Mouse (Mus musculus): ENCODE data around the gene Zscan20. TPM values are rescaled to one million over a fixed set of nuclear protein-coding genes. Genes with fewer than 3 reads are reported as not detected.
A peak's percentile ranks its signal among the peaks of the same experiment; 100 is the strongest.
"Not testable (repeated sequence)": the region's sequence is repeated elsewhere in the genome, so short reads cannot be mapped to it uniquely, and the experiment has no call there.

The Zscan20 gene
- polyA plus RNA-seq, 1 experiment from 2014 or later = 0.87 TPM

- WGBS = 58% methylated on average over 4 of the region's 4 CpGs
- H3K4me3 ChIP-seq (ENCODE audit: low read depth, low read length) = no peak overlapping the region
- peaks cover 3% of the 10 kb centered on the region; the same call in 1 of the 2 replicates for H3K36me3 ChIP-seq (ENCODE audit: control insufficient read depth, insufficient read depth)
- H3K27me3 ChIP-seq (replicated peaks; ENCODE audit: control insufficient read depth, insufficient read depth, low read length) = no peaks in the 10 kb centered on the region
- H3K4me2 ChIP-seq (replicated peaks; ENCODE audit: low read depth) = no peak overlapping the region
- no peak overlapping the region for H3K9ac ChIP-seq (ENCODE audit: low read depth, low read length)
- no peak overlapping the region for H3K27ac ChIP-seq (ENCODE audit: low read depth, low read length)
- H3K9me3 ChIP-seq (ENCODE audit: control insufficient read depth) = 0 out of 2 replicates have a peak, but pooled peaks cover 5% of the 10 kb centered on the region
- TF ChIP-seq CTCF (IDR thresholded peaks at IDR 0.05; ENCODE audit: low read depth) = peak; percentile 82
- no peak for ATAC-seq
- H3K4me1 ChIP-seq (replicated peaks; ENCODE audit: control insufficient read depth, insufficient read depth, low read length) = no peaks in the 10 kb centered on the region
These were observed 30.7 kb downstream of the Zscan20 start for GRCm38 (mm10) chr4:128579182-128579581.

GRCm38 (mm10) chr4:128575811-128576210 is 34.1 kb downstream of the Zscan20 start:
- no peaks in the 10 kb centered on the region; the same call in 1 of the 2 replicates for H3K36me3 ChIP-seq (ENCODE audit: control insufficient read depth, insufficient read depth)
- no peak for TF ChIP-seq CTCF (IDR thresholded peaks at IDR 0.05; ENCODE audit: low read depth)
- 85% methylated on average over 4 of the region's 4 CpGs for whole genome bisulfite sequencing
- H3K27me3 ChIP-seq (replicated peaks; ENCODE audit: control insufficient read depth, insufficient read depth, low read length) = no peaks in the 10 kb centered on the region
- H3K9me3 ChIP-seq (ENCODE audit: control insufficient read depth) = no peaks in the 10 kb centered on the region
- no peak overlapping the region for H3K4me2 ChIP-seq (replicated peaks; ENCODE audit: low read depth)
- ATAC-seq = no peak
- H3K4me3 ChIP-seq (ENCODE audit: low read depth, low read length) = no peak overlapping the region
- no peak overlapping the region for H3K27ac ChIP-seq (ENCODE audit: low read depth, low read length)
- no peaks in the 10 kb centered on the region for H3K4me1 ChIP-seq (replicated peaks; ENCODE audit: control insufficient read depth, insufficient read depth, low read length)
- no peak overlapping the region for H3K9ac ChIP-seq (ENCODE audit: low read depth, low read length)

GRCm38 (mm10) chr4:128560327-128560726 is 49.6 kb downstream of the Zscan20 start:
- peak; percentile 50 for TF ChIP-seq CTCF (IDR thresholded peaks at IDR 0.05; ENCODE audit: low read depth)
- no peak overlapping the region for H3K4me3 ChIP-seq (ENCODE audit: low read depth, low read length)
- 81% methylated on average over 3 of the region's 3 CpGs for WGBS
- H3K36me3 ChIP-seq (ENCODE audit: control insufficient read depth, insufficient read depth) = no peaks in the 10 kb centered on the region
- ATAC-seq = no peak
- H3K9ac ChIP-seq (ENCODE audit: low read depth, low read length) = no peak overlapping the region
- no peaks in the 10 kb centered on the region for H3K4me1 ChIP-seq (replicated peaks; ENCODE audit: control insufficient read depth, insufficient read depth, low read length)
- no peak overlapping the region for H3K27ac ChIP-seq (ENCODE audit: low read depth, low read length)
- no peaks in the 10 kb centered on the region for H3K27me3 ChIP-seq (replicated peaks; ENCODE audit: control insufficient read depth, insufficient read depth, low read length)
- H3K9me3 ChIP-seq (ENCODE audit: control insufficient read depth) = no peaks in the 10 kb centered on the region
- H3K4me2 ChIP-seq (replicated peaks; ENCODE audit: low read depth) = no peak overlapping the region

GRCm38 (mm10) chr4:128554198-128554597 is 55.7 kb downstream of the Zscan20 start:
- Histone ChIP-seq H3K4me2 (replicated peaks; ENCODE audit: low read depth) (no peak overlapping the region), H3K27me3 (replicated peaks; ENCODE audit: control insufficient read depth, insufficient read depth, low read length) (no peaks in the 10 kb centered on the region), H3K4me1 (replicated peaks; ENCODE audit: control insufficient read depth, insufficient read depth, low read length) (no peaks in the 10 kb centered on the region), H3K27ac (ENCODE audit: low read depth, low read length) (no peak overlapping the region), H3K9ac (ENCODE audit: low read depth, low read length) (no peak overlapping the region), H3K9me3 (ENCODE audit: control insufficient read depth) (no peaks in the 10 kb centered on the region), H3K36me3 (ENCODE audit: control insufficient read depth, insufficient read depth) (no peaks in the 10 kb centered on the region), H3K4me3 (ENCODE audit: low read depth, low read length) (no peak overlapping the region)
- no peak for TF ChIP-seq CTCF (IDR thresholded peaks at IDR 0.05; ENCODE audit: low read depth)
- 86% methylated on average over 2 of the region's 2 CpGs for WGBS
- no peak for ATAC-seq

- H3K27me3 ChIP-seq (replicated peaks; ENCODE audit: control insufficient read depth, insufficient read depth, low read length) = no peaks in the 10 kb centered on the region
- H3K4me1 ChIP-seq (replicated peaks; ENCODE audit: control insufficient read depth, insufficient read depth, low read length) = no peaks in the 10 kb centered on the region
- no peaks in the 10 kb centered on the region for H3K9me3 ChIP-seq (ENCODE audit: control insufficient read depth)
- H3K4me2 ChIP-seq (replicated peaks; ENCODE audit: low read depth) = no peak overlapping the region
- ATAC-seq = no peak
- H3K4me3 ChIP-seq (ENCODE audit: low read depth, low read length) = no peak overlapping the region
- H3K36me3 ChIP-seq (ENCODE audit: control insufficient read depth, insufficient read depth) = no peaks in the 10 kb centered on the region
- 82% methylated on average over 6 of the region's 6 CpGs for WGBS
- H3K9ac ChIP-seq (ENCODE audit: low read depth, low read length) = no peak overlapping the region
- TF ChIP-seq CTCF (IDR thresholded peaks at IDR 0.05; ENCODE audit: low read depth) = no peak
- H3K27ac ChIP-seq (ENCODE audit: low read depth, low read length) = no peak overlapping the region
These were observed 59.1 kb downstream of the Zscan20 start for GRCm38 (mm10) chr4:128550756-128551155.

- 79% methylated on average over 2 of the region's 2 CpGs for WGBS
- H3K4me3 ChIP-seq (ENCODE audit: low read depth, low read length); H3K4me2 ChIP-seq (replicated peaks; ENCODE audit: low read depth); H3K9me3 ChIP-seq (ENCODE audit: control insufficient read depth); H3K9ac ChIP-seq (ENCODE audit: low read depth, low read length); ATAC-seq; H3K36me3 ChIP-seq (ENCODE audit: control insufficient read depth, insufficient read depth); H3K27me3 ChIP-seq (replicated peaks; ENCODE audit: control insufficient read depth, insufficient read depth, low read length); H3K27ac ChIP-seq (ENCODE audit: low read depth, low read length); H3K4me1 ChIP-seq (replicated peaks; ENCODE audit: control insufficient read depth, insufficient read depth, low read length): not testable (repeated sequence)
These were observed 65.9 kb downstream of the Zscan20 start for GRCm38 (mm10) chr4:128543956-128544486.

GRCm38 (mm10) chr4:128543378-128543777 is 66.5 kb downstream of the Zscan20 start:
- H3K4me1 ChIP-seq (replicated peaks; ENCODE audit: control insufficient read depth, insufficient read depth, low read length) = no peaks in the 10 kb centered on the region
- no peaks in the 10 kb centered on the region for H3K9me3 ChIP-seq (ENCODE audit: control insufficient read depth)
- no peak for ATAC-seq
- 23% methylated on average over 2 of the region's 2 CpGs for WGBS
- H3K36me3 ChIP-seq (ENCODE audit: control insufficient read depth, insufficient read depth) = no peaks in the 10 kb centered on the region
- no peak overlapping the region for H3K4me3 ChIP-seq (ENCODE audit: low read depth, low read length)
- H3K27me3 ChIP-seq (replicated peaks; ENCODE audit: control insufficient read depth, insufficient read depth, low read length) = no peaks in the 10 kb centered on the region
- peak; percentile 65 for TF ChIP-seq CTCF (IDR thresholded peaks at IDR 0.05; ENCODE audit: low read depth)
- H3K9ac ChIP-seq (ENCODE audit: low read depth, low read length) = no peak overlapping the region
- H3K27ac ChIP-seq (ENCODE audit: low read depth, low read length) = no peak overlapping the region
- H3K4me2 ChIP-seq (replicated peaks; ENCODE audit: low read depth) = no peak overlapping the region

Other genes with a start within 250 kb of the Zscan20 start
- gene Tlr12, start 8.5 kb upstream of the Zscan20 start, polyA plus RNA-seq (2015; fragmentation: Nextera tagmentation; extraction: Ambion mirVana) = 2.1 and 2.5 TPM in 2 replicates
- 22.9 and 25.4 TPM in 2 replicates for gene Phc2, start 44.6 kb upstream of the Zscan20 start, polyA plus RNA-seq (2015; fragmentation: Nextera tagmentation; extraction: Ambion mirVana)
- gene A3galt2, start 145.3 kb upstream of the Zscan20 start, polyA plus RNA-seq (2015; fragmentation: Nextera tagmentation; extraction: Ambion mirVana) = not detected in 2 replicates
- gene Zfp362, start 195.9 kb upstream of the Zscan20 start, polyA plus RNA-seq (2015; fragmentation: Nextera tagmentation; extraction: Ambion mirVana) = 12.6 and 12.9 TPM in 2 replicates